Mouse (Mus musculus) hindbrain, embryonic 14.5 days (tissue): ENCODE data around the gene Mrps7. TPM values are rescaled to one million over a fixed set of nuclear protein-coding genes. Genes with fewer than 3 reads are reported as not detected.

ENCODE experiments used
- ATAC-seq: fragments of 200-750 bp; cut with Nextera tagmentation; 2 replicates; pipeline ENCODE4 v1.8.0; 2017; ENCODE audit warnings: moderate number of reproducible peaks, mild to moderate bottlenecking, moderate TSS enrichment, moderate library complexity; ENCODE audit not compliant: low FRiP score
- DNase-seq: peaks from one replicate; pipeline ENCODE4 v3.0.0-alpha.2; 2015; ENCODE audit warnings: low spot score
- H3K27ac ChIP-seq: fragments of 300-500 bp; sonication (generic); 2 replicates; pipeline ENCODE4 v1.5.1; 2014; ENCODE audit warnings: mild to moderate bottlenecking, moderate library complexity
- H3K27me3 ChIP-seq: fragments of 300-500 bp; sonication (generic); 2 replicates; pipeline ENCODE4 v1.6.1; 2014; ENCODE audit warnings: mild to moderate bottlenecking, low read length, mixed read lengths; ENCODE audit not compliant: control insufficient read depth, insufficient read depth
- H3K36me3 ChIP-seq: fragments of 300-500 bp; sonication (generic); replicated peaks from 2 replicates; pipeline ENCODE4 v1.6.1; 2014; ENCODE audit not compliant: control insufficient read depth, insufficient read depth
- H3K4me1 ChIP-seq: fragments of 300-500 bp; sonication (generic); replicated peaks from 2 replicates; pipeline ENCODE4 v1.6.1; 2014; ENCODE audit warnings: antibody characterized with exemption, low read length, mixed read lengths; ENCODE audit not compliant: control insufficient read depth, insufficient read depth
- H3K4me2 ChIP-seq: fragments of 300-500 bp; sonication (generic); replicated peaks from 2 replicates; pipeline ENCODE4 v1.6.1; 2014; ENCODE audit warnings: mild to moderate bottlenecking, moderate library complexity
- H3K4me3 ChIP-seq: fragments of 300-500 bp; sonication (generic); replicated peaks from 2 replicates; pipeline ENCODE4 v1.5.1; 2014; ENCODE audit warnings: mild to moderate bottlenecking, low read length
- H3K9ac ChIP-seq: fragments of 300-500 bp; sonication (generic); 2 replicates; pipeline ENCODE4 v1.6.1; 2014
- H3K9me3 ChIP-seq: fragments of 300-500 bp; sonication (generic); 2 replicates; pipeline ENCODE4 v1.6.1; 2016; ENCODE audit warnings: low read length; ENCODE audit not compliant: control insufficient read depth
- WGBS: fragments of 180-500 bp; shearing (Covaris S2); extraction: QIAGEN DNeasy Blood & Tissue Kit; methylation state at CpG from one replicate; pipeline ENCODE4 v1.1.7; 2014; 5-methylcytosine and 5-hydroxymethylcytosine counted together
- polyA plus RNA-seq: library from polyadenylated mRNA; unstranded; fragments of >200 nt; fragmentation: Nextera tagmentation; extraction: Ambion mirVana; gene quantifications from 2 replicates; pipeline ENCODE4 v1.2.1, GENCODE M21; 2014

Mrps7 gene
- polyA plus RNA-seq: 72.5 and 74.1 TPM in 2 replicates

- peak within 1 kb of the TSS; percentile 89 for H3K4me2 ChIP-seq
- WGBS: under 1% methylated on average over 72 of the region's 93 CpGs
- H3K9me3 ChIP-seq: no peaks in the 10 kb centered on the region
- H3K4me1 ChIP-seq: peaks cover 25% of the 10 kb centered on the region
- peaks cover 47% of the 10 kb centered on the region for H3K36me3 ChIP-seq
- peak within 1 kb of the TSS; percentile 98 for H3K27ac ChIP-seq
- peak within 1 kb of the TSS; percentile 89 for H3K4me3 ChIP-seq
- peak; percentile 93 for DNase-seq
- ATAC-seq: peak; percentile 97
- peak within 1 kb of the TSS; percentile 92 for H3K9ac ChIP-seq
- H3K27me3 ChIP-seq: no peaks in the 10 kb centered on the region
Observed at GRCm38 (mm10) chr11:115603476-115604303, at the start of gene Mrps7, which contains the start of gene Gga3. TSS of gene Mrps7 (plus strand) at chr11:115603925. TSS of gene Gga3 (minus strand) at chr11:115604051.

GRCm38 (mm10) chr11:115555717-115556116 is 48.0 kb upstream of the Mrps7 start:
- Histone ChIP-seq H3K36me3 (no peaks in the 10 kb centered on the region), H3K4me3 (no peak overlapping the region), H3K4me2 (no peak overlapping the region), H3K9ac (no peak overlapping the region), H3K27me3 (no peaks in the 10 kb centered on the region), H3K4me1 (no peaks in the 10 kb centered on the region), H3K9me3 (no peaks in the 10 kb centered on the region), H3K27ac (no peak overlapping the region)
- WGBS: 84% methylated on average over 17 of the region's 17 CpGs
- ATAC-seq (no peak), DNase-seq (no peak)

GRCm38 (mm10) chr11:115563406-115563805 is 40.3 kb upstream of the Mrps7 start:
- Histone ChIP-seq H3K9me3 (no peaks in the 10 kb centered on the region), H3K27me3 (no peaks in the 10 kb centered on the region), H3K4me1 (peaks cover 9% of the 10 kb centered on the region), H3K4me3 (peak overlapping the region; percentile 64), H3K36me3 (peaks cover 22% of the 10 kb centered on the region), H3K27ac (no peak overlapping the region; the same call in 1 of the 2 replicates), H3K4me2 (peak overlapping the region; percentile 75), H3K9ac (peak overlapping the region; percentile 76)
- DNase-seq (no peak), ATAC-seq (no peak)
- 58% methylated on average over 4 of the region's 4 CpGs for WGBS

GRCm38 (mm10) chr11:115564064-115564809 is 39.5 kb upstream of the Mrps7 start, which contains the start of gene Nup85:
TSS of gene Nup85 (plus strand) at chr11:115564434.
- peak; percentile 99 for DNase-seq
- ATAC-seq: peak; percentile 90
- Histone ChIP-seq H3K9ac (peak within 1 kb of the TSS; percentile 76), H3K4me2 (peak within 1 kb of the TSS; percentile 75), H3K9me3 (no peaks in the 10 kb centered on the region), H3K27me3 (no peaks in the 10 kb centered on the region), H3K36me3 (peaks cover 31% of the 10 kb centered on the region), H3K27ac (peak within 1 kb of the TSS; percentile 85), H3K4me3 (peak within 1 kb of the TSS; percentile 64), H3K4me1 (peaks cover 9% of the 10 kb centered on the region)
- under 1% methylated on average over 42 of the region's 42 CpGs for WGBS

- Histone ChIP-seq H3K9me3 (no peaks in the 10 kb centered on the region), H3K27me3 (no peaks in the 10 kb centered on the region)
- 20% methylated on average over 7 of the region's 7 CpGs for WGBS
Observed at GRCm38 (mm10) chr11:115564961-115565360, 38.8 kb upstream of the Mrps7 start.

DNA sequence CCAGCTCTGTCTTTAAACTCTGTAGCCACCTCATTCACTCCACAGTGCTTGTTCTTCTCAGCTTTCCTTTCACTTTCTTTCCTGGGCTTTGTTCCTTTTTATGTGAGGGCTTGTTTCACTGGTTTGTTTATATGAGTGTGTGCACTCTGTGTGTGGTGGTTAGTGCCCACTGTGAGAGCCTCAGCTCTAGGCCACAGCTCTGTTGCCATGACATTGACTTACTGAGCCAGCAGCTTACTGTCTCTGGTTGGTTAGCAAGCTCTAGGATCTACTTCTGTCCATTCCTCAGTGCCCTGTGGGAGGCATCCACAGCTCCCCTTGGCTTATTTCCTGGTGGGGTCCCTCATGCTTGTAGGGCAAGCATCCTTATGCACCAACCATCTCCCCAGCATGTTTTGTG is 24.6 kb upstream of the Mrps7 start:
- no peaks in the 10 kb centered on the region for H3K9me3 ChIP-seq
- no peak overlapping the region for H3K9ac ChIP-seq
- peaks cover 74% of the 10 kb centered on the region for H3K36me3 ChIP-seq
- DNase-seq (no peak), ATAC-seq (no peak)
- H3K27ac ChIP-seq: no peak overlapping the region
- no peak overlapping the region for H3K4me3 ChIP-seq
- no peak overlapping the region for H3K4me2 ChIP-seq
- no peaks in the 10 kb centered on the region for H3K27me3 ChIP-seq
- H3K4me1 ChIP-seq: no peaks in the 10 kb centered on the region

More at GRCm38 (mm10) chr11:115564961-115565360, 38.8 kb upstream of the Mrps7 start:
- Histone ChIP-seq H3K36me3 (peaks cover 38% of the 10 kb centered on the region), H3K27ac (no peak overlapping the region), H3K9ac (peak overlapping the region; percentile 76), H3K4me2 (peak overlapping the region; percentile 75), H3K4me1 (peaks cover 9% of the 10 kb centered on the region), H3K4me3 (peak overlapping the region; percentile 64)
- DNase-seq: no peak
- ATAC-seq: no peak

- Histone ChIP-seq H3K36me3 (peaks cover 99% of the 10 kb centered on the region), H3K9ac (no peak overlapping the region), H3K4me3 (no peak overlapping the region), H3K27ac (no peak overlapping the region), H3K9me3 (no peaks in the 10 kb centered on the region), H3K27me3 (no peaks in the 10 kb centered on the region), H3K4me2 (no peak overlapping the region), H3K4me1 (no peaks in the 10 kb centered on the region)
- DNase-seq (no peak), ATAC-seq (no peak)
- 82% methylated on average over 10 of the region's 10 CpGs for WGBS
Observed at GRCm38 (mm10) chr11:115582913-115583606, 20.7 kb upstream of the Mrps7 start.

DNA sequence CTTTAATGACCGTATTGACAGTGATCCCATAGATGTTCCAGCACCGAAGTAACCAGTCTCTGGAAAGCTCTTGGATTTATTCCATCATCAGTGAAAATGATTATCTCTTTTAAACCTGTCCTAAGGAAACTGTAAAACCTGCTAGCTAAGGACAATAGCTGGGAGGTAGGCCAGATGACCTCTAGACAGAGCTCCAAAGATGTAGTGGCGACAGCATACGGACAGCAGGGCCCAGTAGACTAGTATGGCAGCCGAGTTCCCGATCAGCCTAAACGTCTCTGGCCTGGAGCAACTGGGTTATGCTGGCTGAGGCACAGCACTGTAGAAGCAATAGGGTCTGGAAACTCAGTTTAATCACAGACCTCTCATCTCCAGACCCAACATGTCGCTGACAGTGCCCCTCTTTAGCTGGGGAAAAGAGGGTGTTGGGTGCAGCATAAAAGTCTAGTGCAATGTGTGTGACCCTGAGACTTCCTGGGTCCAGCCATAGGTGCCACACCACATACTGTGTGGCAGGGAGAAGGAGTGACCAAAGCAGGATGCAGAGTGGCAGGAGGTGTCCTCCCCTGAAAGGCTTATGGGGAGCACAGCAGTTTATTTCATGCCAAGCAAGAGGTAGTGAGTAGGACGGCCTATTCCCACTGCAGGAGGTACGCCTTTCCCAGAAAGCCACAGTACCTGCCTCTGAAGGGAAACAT is 19.2 kb upstream of the Mrps7 start:
- H3K9ac ChIP-seq: no peak overlapping the region
- H3K27ac ChIP-seq: no peak overlapping the region
- no peak for ATAC-seq
- peaks cover 96% of the 10 kb centered on the region for H3K36me3 ChIP-seq
- no peaks in the 10 kb centered on the region for H3K27me3 ChIP-seq
- DNase-seq: no peak
- no peaks in the 10 kb centered on the region for H3K4me1 ChIP-seq
- H3K9me3 ChIP-seq: no peaks in the 10 kb centered on the region
- H3K4me3 ChIP-seq: no peak overlapping the region
- no peak overlapping the region for H3K4me2 ChIP-seq
- WGBS: 89% methylated on average over 10 of the region's 10 CpGs
